Mouse (Mus musculus): ENCODE results near the gene Gm13023. TPM values are rescaled to one million over a fixed set of nuclear protein-coding genes. Genes with fewer than 3 reads are reported as not detected.

Gm13023 gene
- not detected in 2 replicates for polyA plus RNA-seq (2012; rRNA removed)

GRCm38 (mm10) chr4:143789052-143789451, at the start of gene Gm13023:
Gm13023 (plus strand) TSS chr4:143789352.

GRCm38 (mm10) chr4:143815993-143816392, 26.8 kb downstream of the Gm13023 start, which contains the start of gene Gm13084:
Gm13084 (minus strand) TSS chr4:143816093.

Other genes with a start within 250 kb of the Gm13023 start
- gene BC080695, start 237.7 kb upstream of the Gm13023 start, polyA plus RNA-seq (2012; rRNA removed) = not detected in 2 replicates
- not detected in 2 replicates for gene Gm13057, start 237.6 kb upstream of the Gm13023 start, polyA plus RNA-seq (2012; rRNA removed)
- gene Gm13083, start 174.3 kb upstream of the Gm13023 start, polyA plus RNA-seq (2012; rRNA removed) = not detected in 2 replicates
- not detected in 2 replicates for gene Gm13088, start 132.1 kb upstream of the Gm13023 start, polyA plus RNA-seq (2012; rRNA removed)
- not detected in 2 replicates for gene Gm13089, start 86.6 kb upstream of the Gm13023 start, polyA plus RNA-seq (2012; rRNA removed)
- gene Gm13078, start 69.9 kb upstream of the Gm13023 start, polyA plus RNA-seq (2012; rRNA removed) = not detected in 2 replicates
- gene Gm13084, start 26.7 kb downstream of the Gm13023 start, polyA plus RNA-seq (2012; rRNA removed) = not detected in 2 replicates
- not detected in 2 replicates for gene Gm13103, start 57.1 kb downstream of the Gm13023 start, polyA plus RNA-seq (2012; rRNA removed)
- not detected in 2 replicates for gene Pramef6, start 111.0 kb downstream of the Gm13023 start, polyA plus RNA-seq (2012; rRNA removed)
- not detected in 2 replicates for gene Pramef25, start 161.7 kb downstream of the Gm13023 start, polyA plus RNA-seq (2012; rRNA removed)
- not detected in 2 replicates for gene Gm13101, start 177.6 kb downstream of the Gm13023 start, polyA plus RNA-seq (2012; rRNA removed)
- not detected in 2 replicates for gene Pramef17, start 205.0 kb downstream of the Gm13023 start, polyA plus RNA-seq (2012; rRNA removed)